Mouse (Mus musculus): ENCODE results near the gene Grik1. TPM values are rescaled to one million over a fixed set of nuclear protein-coding genes. Genes with fewer than 3 reads are reported as not detected.

The Grik1 gene
- polyA plus RNA-seq, 1 experiment from 2014 or later, result 1.4 TPM

DNA sequence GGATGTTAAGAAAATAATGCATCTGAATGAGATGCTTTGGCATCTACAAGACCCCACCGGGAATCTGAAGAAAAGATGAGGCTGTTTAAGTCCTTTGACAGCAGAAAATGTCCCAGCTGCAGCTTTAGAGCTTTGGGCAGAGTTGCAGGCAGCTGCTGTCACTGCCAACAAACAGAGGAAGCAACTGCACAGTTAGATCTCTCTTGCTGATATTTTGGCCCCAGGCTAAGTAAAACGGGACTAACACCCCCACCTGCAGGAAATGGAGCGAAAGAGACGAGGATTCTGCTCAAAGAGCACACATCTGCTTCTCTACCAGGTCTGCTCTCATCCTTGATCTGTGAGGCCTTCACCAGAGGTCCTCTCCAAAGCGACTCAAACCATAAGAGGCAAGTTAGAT is 77.5 kb downstream of the Grik1 start:
- Histone ChIP-seq H3K27ac (no peak overlapping the region), H3K9ac (no peak overlapping the region), H3K4me3 (replicated peaks) (no peak overlapping the region), H3K36me3 (no peaks in the 10 kb centered on the region), H3K27me3 (replicated peaks) (no peaks in the 10 kb centered on the region), H3K4me2 (replicated peaks) (no peak overlapping the region), H3K9me3 (no peaks in the 10 kb centered on the region), H3K4me1 (replicated peaks) (no peaks in the 10 kb centered on the region)
- ATAC-seq, result no peak
- WGBS, result 55% methylated on average over 5 of the region's 5 CpGs

DNA sequence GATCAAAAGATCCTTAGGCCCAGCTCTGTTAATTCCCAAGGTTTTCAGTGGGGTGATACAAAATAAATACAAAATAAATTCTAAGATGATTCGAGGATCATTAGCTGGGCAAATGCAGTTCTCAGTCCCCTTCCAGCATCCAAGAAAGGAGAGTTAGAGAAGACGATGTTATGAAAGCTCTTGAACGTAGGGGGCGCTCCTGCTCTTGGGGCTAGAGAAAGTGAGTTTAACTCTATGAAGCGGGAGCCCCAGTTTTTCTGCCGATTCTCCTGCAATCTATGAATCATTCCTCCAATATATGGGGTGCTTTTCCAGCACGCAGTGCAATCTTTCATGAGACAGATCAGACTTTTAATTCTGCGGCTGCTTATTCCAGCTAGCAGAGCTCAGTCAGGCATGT is 78.2 kb downstream of the Grik1 start:
- Histone ChIP-seq H3K9me3 (no peaks in the 10 kb centered on the region), H3K36me3 (no peaks in the 10 kb centered on the region), H3K4me3 (replicated peaks) (no peak overlapping the region), H3K9ac (no peak overlapping the region), H3K4me2 (replicated peaks) (no peak overlapping the region), H3K27me3 (replicated peaks) (no peaks in the 10 kb centered on the region), H3K4me1 (replicated peaks) (no peaks in the 10 kb centered on the region), H3K27ac (no peak overlapping the region)
- no peak for ATAC-seq
- 57% methylated on average over 8 of the region's 8 CpGs for WGBS

DNA sequence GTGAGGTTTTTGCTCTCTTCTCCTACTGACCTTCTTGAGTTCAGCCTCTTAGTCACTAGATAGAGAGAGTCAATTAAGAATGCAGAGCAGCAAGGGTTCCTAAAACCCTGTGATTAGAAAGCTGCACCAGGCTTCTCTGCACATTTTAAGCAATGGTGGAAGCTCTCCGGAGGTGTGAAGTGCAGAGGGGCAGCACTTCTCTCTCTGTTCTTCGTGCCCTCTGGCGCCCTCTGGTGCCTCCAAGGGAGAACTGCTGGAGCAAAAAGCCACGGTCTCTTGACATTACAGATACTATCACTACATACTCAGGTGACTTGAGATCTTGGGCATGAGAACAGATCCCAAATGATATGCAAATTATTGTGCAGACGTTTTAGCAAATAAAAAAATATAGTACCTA is 85.7 kb downstream of the Grik1 start:
- Histone ChIP-seq H3K4me3 (replicated peaks) (no peak overlapping the region), H3K9ac (no peak overlapping the region), H3K4me2 (replicated peaks) (no peak overlapping the region), H3K27me3 (replicated peaks) (no peaks in the 10 kb centered on the region), H3K36me3 (no peaks in the 10 kb centered on the region), H3K9me3 (no peaks in the 10 kb centered on the region), H3K27ac (no peak overlapping the region), H3K4me1 (replicated peaks) (no peaks in the 10 kb centered on the region)
- WGBS, result 5% methylated on average over 5 of the region's 5 CpGs
- ATAC-seq, result peak; percentile 45; the same call in 1 of the 2 replicates

DNA sequence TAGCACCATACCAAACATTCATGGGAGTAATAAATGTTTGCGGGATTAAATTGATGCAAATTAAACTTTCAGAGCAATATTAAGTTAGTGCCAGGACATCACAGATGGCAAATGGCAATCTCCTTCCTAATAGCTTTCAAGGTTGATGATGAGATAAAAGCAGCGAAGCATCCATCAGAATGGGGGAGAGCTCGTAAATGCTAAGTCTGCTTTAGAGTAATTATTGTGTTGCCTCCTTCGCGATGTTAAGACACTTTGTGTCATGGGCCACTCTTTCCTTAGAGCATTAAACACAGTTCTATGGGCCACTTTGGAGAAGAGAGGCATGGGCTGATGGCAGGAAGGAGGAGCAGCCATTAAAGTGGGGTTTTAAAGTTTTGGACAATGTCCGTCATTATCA is 86.1 kb downstream of the Grik1 start:
- Histone ChIP-seq H3K27me3 (replicated peaks) (no peaks in the 10 kb centered on the region), H3K9me3 (no peaks in the 10 kb centered on the region), H3K4me1 (replicated peaks) (no peaks in the 10 kb centered on the region), H3K4me2 (replicated peaks) (no peak overlapping the region), H3K4me3 (replicated peaks) (no peak overlapping the region), H3K27ac (no peak overlapping the region), H3K9ac (no peak overlapping the region), H3K36me3 (no peaks in the 10 kb centered on the region)
- ATAC-seq, result no peak
- WGBS, result 70% methylated on average over 6 of the region's 6 CpGs

DNA sequence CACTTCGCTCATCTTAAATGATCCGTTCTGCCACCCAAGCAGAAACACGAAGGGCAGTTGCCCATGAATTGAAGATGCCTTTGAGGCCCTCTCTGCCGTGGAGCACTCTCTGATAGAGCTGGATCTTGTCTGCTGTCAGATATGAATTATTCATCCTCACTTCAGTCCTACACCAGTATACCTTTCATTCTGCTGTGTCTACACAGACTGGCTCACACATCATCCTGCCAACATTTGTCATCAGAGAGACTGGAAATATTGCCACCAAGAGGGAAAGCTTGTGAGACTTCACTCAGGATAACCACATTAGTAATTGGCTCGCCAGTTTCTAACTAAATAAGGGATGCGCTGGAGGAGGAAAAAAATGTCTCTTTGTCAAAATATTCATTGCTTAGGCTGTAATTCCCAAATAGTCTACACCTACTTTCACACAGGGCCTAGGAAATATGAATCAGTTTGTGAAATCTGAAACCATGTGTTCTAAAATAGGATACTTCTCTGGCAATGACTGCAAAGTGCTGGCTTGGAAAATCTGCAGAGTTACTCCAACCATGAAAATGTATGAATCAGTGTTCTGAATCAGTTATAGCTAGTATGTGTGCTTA is 102.5 kb downstream of the Grik1 start:
- WGBS, result 73% methylated on average over 6 of the region's 6 CpGs
- Histone ChIP-seq H3K27me3 (replicated peaks) (no peaks in the 10 kb centered on the region), H3K4me1 (replicated peaks) (no peaks in the 10 kb centered on the region), H3K4me2 (replicated peaks) (no peak overlapping the region), H3K9ac (no peak overlapping the region), H3K27ac (no peak overlapping the region), H3K36me3 (no peaks in the 10 kb centered on the region), H3K9me3 (no peaks in the 10 kb centered on the region), H3K4me3 (replicated peaks) (no peak overlapping the region)
- no peak for ATAC-seq

DNA sequence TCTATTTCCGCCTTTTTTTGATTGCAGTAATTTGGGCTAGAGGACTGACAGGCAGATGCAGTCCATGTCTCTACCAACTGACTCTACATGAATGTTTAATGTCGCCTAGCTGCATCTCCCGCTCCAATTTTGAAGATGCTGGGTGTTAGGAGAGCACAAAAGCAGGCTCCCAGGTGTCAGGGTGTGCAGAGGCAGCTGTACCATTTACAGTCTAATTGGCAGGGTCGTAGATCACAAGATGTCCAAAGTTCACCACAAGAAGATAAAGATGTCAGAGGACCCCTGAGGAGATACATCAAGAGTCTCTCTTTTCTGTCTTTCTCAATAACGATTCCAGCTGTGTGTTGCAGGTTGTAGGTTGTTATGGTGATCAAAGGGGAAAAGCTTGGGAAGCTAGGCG is 111.3 kb downstream of the Grik1 start:
- no peak overlapping the region for H3K9ac ChIP-seq
- no peaks in the 10 kb centered on the region for H3K36me3 ChIP-seq
- no peaks in the 10 kb centered on the region for H3K4me1 ChIP-seq (replicated peaks)
- no peaks in the 10 kb centered on the region for H3K9me3 ChIP-seq
- H3K27me3 ChIP-seq (replicated peaks), result no peaks in the 10 kb centered on the region
- no peak overlapping the region for H3K27ac ChIP-seq
- ATAC-seq, result no peak
- H3K4me3 ChIP-seq (replicated peaks), result no peak overlapping the region
- 65% methylated on average over 6 of the region's 6 CpGs for WGBS
- no peak overlapping the region for H3K4me2 ChIP-seq (replicated peaks)

DNA sequence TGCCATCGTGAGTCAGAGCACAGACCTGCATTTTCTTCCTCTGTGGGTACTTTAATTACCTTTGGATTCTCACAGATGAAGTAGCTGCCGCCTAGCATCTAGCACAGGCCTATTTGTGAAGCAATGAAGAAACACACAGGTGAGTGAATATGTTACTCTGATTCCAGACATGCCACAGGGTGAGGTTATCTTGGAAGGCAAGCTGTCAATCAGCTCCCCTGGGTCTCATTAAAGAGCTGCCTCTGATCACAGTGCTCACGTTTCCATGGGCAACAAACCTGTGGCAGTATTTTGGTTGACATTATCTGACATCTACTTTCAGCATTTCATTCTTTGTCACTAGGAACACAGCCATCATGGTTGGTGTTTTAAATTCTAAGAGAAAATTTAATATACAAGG is 112.7 kb downstream of the Grik1 start:
- H3K27ac ChIP-seq, result no peak overlapping the region
- 66% methylated on average over 3 of the region's 3 CpGs for WGBS
- no peaks in the 10 kb centered on the region for H3K27me3 ChIP-seq (replicated peaks)
- no peak for ATAC-seq
- H3K4me3 ChIP-seq (replicated peaks), result no peak overlapping the region
- no peak overlapping the region for H3K9ac ChIP-seq
- no peaks in the 10 kb centered on the region for H3K4me1 ChIP-seq (replicated peaks)
- no peak overlapping the region for H3K4me2 ChIP-seq (replicated peaks)
- H3K9me3 ChIP-seq, result no peaks in the 10 kb centered on the region
- no peaks in the 10 kb centered on the region for H3K36me3 ChIP-seq

DNA sequence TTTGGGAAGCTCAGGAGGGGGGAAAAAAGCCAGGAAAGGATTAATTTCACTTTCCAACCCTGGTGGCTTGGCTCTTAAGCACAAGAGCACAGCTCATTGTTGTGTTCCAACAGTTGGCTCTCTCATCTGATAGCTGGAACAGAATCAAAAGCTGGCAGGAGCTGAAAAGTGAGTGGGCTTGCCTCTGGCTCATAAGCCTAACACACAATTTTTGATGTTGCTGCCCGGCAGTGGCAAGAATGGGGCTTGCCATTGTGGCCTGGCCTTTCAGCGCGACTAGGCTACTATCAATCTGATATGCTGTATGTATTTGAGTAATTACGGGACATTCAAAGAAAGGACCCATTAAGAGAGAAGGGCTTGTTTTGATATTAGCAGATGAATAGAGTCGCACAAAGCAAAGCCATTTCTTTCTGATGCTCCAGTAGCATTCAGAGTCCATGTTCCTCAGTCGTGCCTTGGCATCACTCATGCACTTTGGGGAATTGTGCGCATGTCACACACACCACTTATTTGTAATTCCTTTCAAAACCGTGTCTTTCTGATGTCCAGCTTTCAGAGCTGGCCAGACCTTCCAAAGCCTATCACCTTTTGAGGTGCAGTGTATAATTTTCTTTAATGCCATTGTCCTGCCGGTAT is 115.9 kb downstream of the Grik1 start:
- H3K4me3 ChIP-seq (replicated peaks), result no peak overlapping the region
- H3K4me1 ChIP-seq (replicated peaks), result no peaks in the 10 kb centered on the region
- H3K9me3 ChIP-seq, result no peaks in the 10 kb centered on the region
- no peak overlapping the region for H3K27ac ChIP-seq
- H3K9ac ChIP-seq, result no peak overlapping the region
- H3K27me3 ChIP-seq (replicated peaks), result no peaks in the 10 kb centered on the region
- ATAC-seq, result no peak
- no peak overlapping the region for H3K4me2 ChIP-seq (replicated peaks)
- 89% methylated on average over 9 of the region's 9 CpGs for WGBS
- H3K36me3 ChIP-seq, result no peaks in the 10 kb centered on the region

DNA sequence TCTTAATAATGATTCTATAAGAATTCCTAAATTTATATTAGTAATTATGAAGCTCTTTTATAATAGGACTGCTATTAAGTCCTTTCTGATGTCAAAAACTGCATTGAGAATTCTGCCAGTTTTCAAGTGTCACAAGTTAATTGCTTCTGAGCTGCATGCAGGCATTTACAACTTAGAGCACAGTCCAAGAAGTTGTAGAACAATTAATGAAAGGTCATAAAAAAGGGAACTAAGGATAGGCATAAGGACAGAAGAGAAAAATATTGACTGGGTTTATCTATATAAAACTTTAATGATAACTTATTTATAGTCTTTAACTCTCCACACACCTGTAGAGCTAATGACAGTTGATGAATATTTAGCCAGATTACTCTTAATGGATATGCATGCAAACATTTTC is 123.5 kb downstream of the Grik1 start:
- Histone ChIP-seq H3K9ac (no peak overlapping the region), H3K27me3 (replicated peaks) (no peaks in the 10 kb centered on the region), H3K4me1 (replicated peaks) (no peaks in the 10 kb centered on the region), H3K4me3 (replicated peaks) (no peak overlapping the region), H3K36me3 (no peaks in the 10 kb centered on the region), H3K9me3 (no peaks in the 10 kb centered on the region), H3K27ac (no peak overlapping the region), H3K4me2 (replicated peaks) (no peak overlapping the region)
- ATAC-seq, result peak; percentile 84; the same call in 1 of the 2 replicates

DNA sequence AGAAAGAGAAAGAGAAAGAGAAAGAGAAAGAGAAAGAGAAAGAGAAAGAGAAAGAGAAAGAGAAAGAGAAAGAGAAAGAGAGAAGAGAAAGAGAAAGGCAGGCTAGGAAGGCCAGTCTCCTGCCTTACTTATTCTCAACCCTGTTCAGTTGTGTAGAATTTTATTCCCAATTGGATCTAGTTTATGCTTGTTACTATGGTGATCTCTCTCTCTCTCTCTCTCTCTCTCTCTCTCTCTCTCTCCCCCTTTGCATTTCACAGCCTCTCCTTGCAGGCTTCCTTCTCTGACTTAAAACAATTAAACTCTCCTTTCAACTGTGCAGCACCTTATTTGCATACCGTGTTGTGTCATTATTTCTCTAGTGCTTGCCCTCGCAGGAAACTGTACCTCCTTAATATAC is 147.5 kb downstream of the Grik1 start:
- Histone ChIP-seq H3K9me3 (no peaks in the 10 kb centered on the region), H3K27me3 (replicated peaks) (no peaks in the 10 kb centered on the region), H3K27ac (no peak overlapping the region), H3K36me3 (no peaks in the 10 kb centered on the region), H3K4me2 (replicated peaks) (no peak overlapping the region), H3K4me3 (replicated peaks) (no peak overlapping the region), H3K4me1 (replicated peaks) (no peaks in the 10 kb centered on the region), H3K9ac (no peak overlapping the region)
- ATAC-seq, result no peak
- 61% methylated on average over 2 of the region's 2 CpGs for WGBS

DNA sequence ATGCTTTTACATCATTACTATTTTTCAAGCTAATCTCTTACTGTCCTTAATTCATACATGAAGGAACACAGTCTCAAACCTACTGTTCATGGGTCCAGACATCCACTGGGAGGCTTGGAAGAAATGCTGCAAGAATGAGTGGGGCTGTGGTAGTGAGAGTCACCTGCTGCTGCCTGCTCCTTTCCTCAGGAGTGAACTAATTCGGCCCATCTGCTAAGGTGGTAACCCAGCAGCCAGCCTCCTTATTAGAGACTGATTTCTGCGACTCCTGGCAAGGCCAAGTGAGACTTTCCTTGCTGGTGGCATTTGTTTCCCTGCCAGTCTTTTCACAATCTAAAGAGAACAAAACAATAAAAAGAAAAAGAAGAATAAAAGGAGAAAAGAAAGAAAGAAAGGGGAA is 147.9 kb downstream of the Grik1 start:
- Histone ChIP-seq H3K4me3 (replicated peaks) (no peak overlapping the region), H3K9me3 (no peaks in the 10 kb centered on the region), H3K4me2 (replicated peaks) (no peak overlapping the region), H3K9ac (no peak overlapping the region), H3K4me1 (replicated peaks) (no peaks in the 10 kb centered on the region), H3K27me3 (replicated peaks) (no peaks in the 10 kb centered on the region), H3K27ac (no peak overlapping the region), H3K36me3 (no peaks in the 10 kb centered on the region)
- ATAC-seq, result no peak
- 65% methylated on average over 2 of the region's 2 CpGs for WGBS

DNA sequence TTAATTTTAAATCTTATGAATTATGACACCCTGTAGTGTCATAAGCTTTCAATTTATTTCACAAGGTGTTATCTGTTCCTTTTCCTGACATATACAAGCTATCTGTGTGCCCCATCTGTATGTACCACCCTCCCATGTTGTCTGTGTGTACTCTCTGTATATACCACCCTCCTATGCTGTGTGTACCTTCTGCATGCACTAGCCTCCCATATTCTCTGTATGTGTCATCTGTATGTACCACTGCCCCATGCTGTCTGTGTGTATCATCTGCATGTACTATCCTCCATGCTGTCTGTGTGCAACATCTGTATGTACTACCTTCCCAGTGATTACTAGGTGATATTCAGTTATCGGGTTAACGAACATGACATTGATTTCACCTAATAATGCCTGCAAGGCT is 148.5 kb downstream of the Grik1 start:
- Histone ChIP-seq H3K9ac (no peak overlapping the region), H3K27me3 (replicated peaks) (no peaks in the 10 kb centered on the region), H3K9me3 (no peaks in the 10 kb centered on the region), H3K36me3 (no peaks in the 10 kb centered on the region), H3K4me3 (replicated peaks) (no peak overlapping the region), H3K27ac (no peak overlapping the region), H3K4me1 (replicated peaks) (no peaks in the 10 kb centered on the region), H3K4me2 (replicated peaks) (no peak overlapping the region)
- ATAC-seq, result no peak
- 99% methylated on average over 2 of the region's 2 CpGs for WGBS

DNA sequence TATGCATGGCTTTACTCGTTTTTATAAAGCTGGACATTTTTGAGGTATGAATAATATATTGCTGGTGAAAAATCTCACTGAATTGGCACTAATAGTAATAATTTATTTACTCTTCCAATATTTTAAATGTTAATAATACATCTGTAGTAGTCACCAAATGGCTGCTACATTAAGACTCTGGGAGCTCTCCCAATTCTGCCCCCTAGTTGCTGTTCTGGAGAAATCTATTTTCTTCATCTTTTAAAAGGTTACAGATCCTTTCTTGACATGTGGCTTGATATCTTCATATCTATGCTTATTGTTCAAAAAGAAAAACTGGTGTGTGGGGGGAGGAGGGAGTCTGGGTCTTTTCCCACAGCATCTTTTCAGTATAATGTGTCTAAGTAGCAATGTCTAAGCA is 151.2 kb downstream of the Grik1 start:
- no peaks in the 10 kb centered on the region for H3K9me3 ChIP-seq
- WGBS, result 61% methylated on average over 1 of the region's 1 CpGs
- no peak overlapping the region for H3K4me2 ChIP-seq (replicated peaks)
- no peak overlapping the region for H3K9ac ChIP-seq
- no peaks in the 10 kb centered on the region for H3K27me3 ChIP-seq (replicated peaks)
- H3K4me1 ChIP-seq (replicated peaks), result no peaks in the 10 kb centered on the region
- H3K4me3 ChIP-seq (replicated peaks), result no peak overlapping the region
- H3K36me3 ChIP-seq, result no peaks in the 10 kb centered on the region
- no peak for ATAC-seq
- H3K27ac ChIP-seq, result no peak overlapping the region
